Mouse (Mus musculus) frontal cortex, postnatal 36 days (tissue): ENCODE data around the gene Ccdc57.

Source experiments
- DNase-seq, 2 experiments: peaks; one replicate each; pipeline ENCODE4 v3.0.0; 2022; ENCODE audit warnings: low spot score in 2 of 2

The Ccdc57 gene

GRCm38 (mm10) chr11:120932564-120933398 lies at the start of gene Ccdc57:
Ccdc57 (minus strand) TSS chr11:120932872.
- peak; percentile 95 for DNase-seq

- no peak for DNase-seq
These were observed 49.8 kb upstream of the Ccdc57 start for GRCm38 (mm10) chr11:120982459-120982858.

GRCm38 (mm10) chr11:120981661-120982060 lies 49.0 kb upstream of the Ccdc57 start:
- DNase-seq = no peak

GRCm38 (mm10) chr11:120980427-120981035 lies 47.9 kb upstream of the Ccdc57 start:
- DNase-seq = no peak

GRCm38 (mm10) chr11:120979711-120980426 lies 47.2 kb upstream of the Ccdc57 start:
- no peak for DNase-seq

GRCm38 (mm10) chr11:120973318-120973717 lies 40.6 kb upstream of the Ccdc57 start:
- no peak for DNase-seq

- no peak for DNase-seq
These were observed 38.6 kb upstream of the Ccdc57 start for GRCm38 (mm10) chr11:120971237-120971636.

GRCm38 (mm10) chr11:120969742-120970141 lies 37.1 kb upstream of the Ccdc57 start:
- DNase-seq = no peak

- DNase-seq = no peak
These were observed 32.9 kb upstream of the Ccdc57 start for GRCm38 (mm10) chr11:120965587-120965986.

- no peak for DNase-seq
These were observed 31.8 kb upstream of the Ccdc57 start for GRCm38 (mm10) chr11:120964195-120965157.

- no peak for DNase-seq
These were observed 30.2 kb upstream of the Ccdc57 start for GRCm38 (mm10) chr11:120962909-120963308.

GRCm38 (mm10) chr11:120962050-120962771 lies 29.5 kb upstream of the Ccdc57 start:
- no peak for DNase-seq

- no peak for DNase-seq
These were observed 28.9 kb upstream of the Ccdc57 start for GRCm38 (mm10) chr11:120961594-120961993.

GRCm38 (mm10) chr11:120960248-120960647 lies 27.6 kb upstream of the Ccdc57 start:
- no peak for DNase-seq

- DNase-seq = no peak
These were observed 26.9 kb upstream of the Ccdc57 start for GRCm38 (mm10) chr11:120959564-120959963.

- no peak for DNase-seq
These were observed 26.4 kb upstream of the Ccdc57 start for GRCm38 (mm10) chr11:120959066-120959465.

GRCm38 (mm10) chr11:120957731-120958257 lies 25.1 kb upstream of the Ccdc57 start:
- DNase-seq = no peak

- DNase-seq = no peak
These were observed 24.4 kb upstream of the Ccdc57 start for GRCm38 (mm10) chr11:120957052-120957451.

GRCm38 (mm10) chr11:120955701-120956100 lies 23.0 kb upstream of the Ccdc57 start:
- no peak for DNase-seq

GRCm38 (mm10) chr11:120954936-120955335 lies 22.3 kb upstream of the Ccdc57 start:
- no peak for DNase-seq
